Comparison of ENCODE assay signal across 1 mouse cellular context in the genomic region with DNA sequence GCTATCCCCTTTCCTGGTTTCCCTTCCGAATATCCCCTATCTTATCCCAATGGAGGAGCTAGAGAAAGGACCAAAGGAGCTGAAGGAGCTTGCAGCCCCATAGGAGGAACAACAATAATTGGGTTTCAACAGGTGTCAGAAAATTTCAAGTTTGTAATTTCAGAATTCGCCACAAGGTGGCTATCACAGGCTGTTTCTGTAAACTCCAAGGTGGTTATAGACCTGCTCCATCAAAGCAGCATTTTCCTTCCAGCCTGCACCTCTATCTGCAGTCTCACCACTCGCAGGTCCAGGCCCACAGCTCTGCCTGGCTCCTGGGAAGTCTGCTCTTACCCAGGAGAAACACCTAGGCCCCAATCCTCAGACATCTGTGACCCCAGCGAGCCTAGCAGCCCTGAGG.
TF ChIP-seq lines count a peak whose summit lies in the region.

No protein-coding gene starts in this region.

TF ChIP-seq in CH12.LX, 34 proteins besides CTCF, POLR2A, EP300 and RAD21 (continued from another document):
- TF ChIP-seq ZKSCAN1 (IDR thresholded peaks at IDR 0.05; ENCODE audit: borderline replicate concordance, low read depth, low read length) (no peak), GABPA (IDR thresholded peaks at IDR 0.05; ENCODE audit: insufficient replicate concordance, low read depth, low read length) (no peak), ZC3H11A (IDR thresholded peaks at IDR 0.05; ENCODE audit: low read depth, low read length) (peak; percentile 43; the same call in 1 of the 2 replicates), HCFC1 (IDR thresholded peaks at IDR 0.05; ENCODE audit: low read depth, low read length) (no peak), NRF1 (IDR thresholded peaks at IDR 0.05; ENCODE audit: low read depth, low read length) (no peak), KAT2A (IDR thresholded peaks at IDR 0.05; ENCODE audit: insufficient replicate concordance, low read length) (no peak), SIN3A (IDR thresholded peaks at IDR 0.05; ENCODE audit: low read length) (no peak)
